Mouse (Mus musculus): ENCODE data around the gene Ulk1.
"Not testable (repeated sequence)": the region's sequence is repeated elsewhere in the genome, so short reads cannot be mapped to it uniquely, and the experiment has no call there.

Ulk1 gene

DNA sequence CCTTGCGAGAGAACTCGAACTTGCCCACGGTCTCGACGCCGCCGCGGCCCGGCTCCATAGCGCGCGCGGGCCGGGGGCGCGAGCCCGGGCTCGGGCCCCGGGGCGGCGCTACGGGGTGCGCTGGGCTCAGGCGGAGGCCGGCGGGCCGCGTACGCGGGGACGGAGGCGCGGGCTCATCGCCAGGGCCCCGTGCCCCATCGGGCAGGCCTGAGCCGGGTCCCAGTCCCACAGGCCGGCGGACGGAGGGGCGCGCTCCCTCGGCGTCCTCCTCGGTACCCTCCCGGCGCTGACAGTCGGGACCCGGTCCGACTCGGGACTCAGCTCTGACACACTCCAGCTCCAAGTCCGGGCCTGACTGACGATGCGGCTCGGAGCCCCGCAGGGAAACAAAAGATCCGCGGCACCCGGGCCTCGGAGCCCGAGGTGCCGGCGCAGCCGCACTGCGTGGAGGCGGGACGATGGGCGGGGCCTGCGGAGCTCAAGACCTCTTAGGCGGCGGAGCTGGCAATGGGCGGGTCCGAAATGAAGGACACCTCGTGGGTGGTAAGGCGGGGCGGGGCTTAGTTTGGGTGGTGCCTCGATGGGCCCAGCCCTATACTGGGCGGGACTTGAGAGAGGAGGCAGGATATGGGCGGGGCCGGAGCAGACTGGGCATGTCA, at the start of gene Ulk1:
TSS of gene Ulk1 (minus strand) at position 431 of the 659 bp plus-strand sequence.
- peak; percentile 96 to 99 for DNase-seq (ENCODE audit: low spot score in 2 of 2)

DNA sequence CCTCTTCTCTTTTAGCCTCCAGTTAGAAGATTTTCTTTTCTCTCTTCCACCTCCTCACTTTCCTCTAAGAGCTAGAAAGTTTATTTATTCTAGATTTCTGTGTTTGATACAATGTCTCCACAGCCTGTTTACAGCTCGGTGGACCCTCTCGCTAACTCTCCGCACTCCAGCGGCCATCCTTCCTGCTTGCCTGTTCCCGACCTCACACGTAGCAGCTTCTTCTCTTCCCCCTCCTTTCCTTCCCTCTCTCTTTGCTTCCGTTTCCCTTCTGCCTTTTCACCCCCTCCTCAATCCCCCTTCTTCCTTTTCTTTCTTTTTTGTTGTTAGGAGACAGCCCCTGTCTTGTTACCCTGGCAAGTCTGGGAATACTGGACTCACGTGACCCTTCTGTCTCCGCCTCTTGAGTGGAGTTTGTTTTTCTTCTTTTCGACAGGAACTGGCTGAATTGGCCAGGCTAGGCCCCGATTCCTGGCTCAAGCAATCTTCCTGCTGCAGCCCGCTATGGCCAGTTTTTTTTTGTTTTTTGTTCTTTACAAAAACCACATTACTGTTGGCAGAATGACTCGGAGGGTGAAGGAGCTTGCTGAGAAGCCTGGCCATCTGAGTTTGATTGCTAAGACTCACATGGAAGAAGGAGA, 49.2 kb upstream of the Ulk1 start:
- no peak for DNase-seq (ENCODE audit: low spot score in 2 of 2)

DNA sequence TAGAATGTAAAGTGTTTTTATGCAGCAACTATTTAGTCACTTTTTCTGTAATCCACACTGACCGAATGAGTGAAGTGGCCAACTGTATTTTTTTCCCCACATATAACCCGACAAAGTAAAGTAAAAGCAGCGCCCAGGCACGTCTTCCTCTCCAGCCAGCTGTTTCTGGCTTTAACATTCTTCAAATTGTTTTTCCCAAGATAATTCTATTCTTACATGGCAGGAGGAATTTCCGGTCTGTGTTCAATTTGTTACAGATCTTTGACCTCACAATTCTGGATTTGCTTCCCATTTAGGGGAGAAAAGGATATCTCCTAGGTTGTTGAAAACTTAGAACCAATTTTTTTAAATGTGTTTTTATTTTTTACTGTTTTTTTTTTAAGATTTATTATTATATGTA, 47.2 kb upstream of the Ulk1 start:
- no peak for DNase-seq (ENCODE audit: low spot score in 2 of 2)

DNA sequence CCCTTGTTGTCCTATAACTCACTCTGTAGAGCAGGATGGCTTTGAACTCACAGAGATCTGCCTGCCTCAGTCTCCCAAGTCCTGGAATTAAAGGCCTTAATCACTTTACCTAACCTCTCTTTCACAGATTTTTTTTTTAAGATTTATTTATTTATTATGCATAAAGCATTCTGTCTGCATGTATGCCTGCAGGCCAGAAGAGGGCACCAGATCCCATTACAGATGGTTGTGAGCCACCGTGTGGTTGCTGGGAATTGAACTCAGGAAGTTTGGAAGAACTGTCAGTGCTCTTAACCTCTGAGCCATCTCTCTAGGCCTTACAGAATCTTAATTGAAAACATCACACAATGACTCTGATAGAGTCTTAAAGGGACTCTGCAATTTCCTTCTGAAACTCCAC, 43.1 kb upstream of the Ulk1 start:
- no peak for DNase-seq (ENCODE audit: low spot score in 2 of 2)

DNA sequence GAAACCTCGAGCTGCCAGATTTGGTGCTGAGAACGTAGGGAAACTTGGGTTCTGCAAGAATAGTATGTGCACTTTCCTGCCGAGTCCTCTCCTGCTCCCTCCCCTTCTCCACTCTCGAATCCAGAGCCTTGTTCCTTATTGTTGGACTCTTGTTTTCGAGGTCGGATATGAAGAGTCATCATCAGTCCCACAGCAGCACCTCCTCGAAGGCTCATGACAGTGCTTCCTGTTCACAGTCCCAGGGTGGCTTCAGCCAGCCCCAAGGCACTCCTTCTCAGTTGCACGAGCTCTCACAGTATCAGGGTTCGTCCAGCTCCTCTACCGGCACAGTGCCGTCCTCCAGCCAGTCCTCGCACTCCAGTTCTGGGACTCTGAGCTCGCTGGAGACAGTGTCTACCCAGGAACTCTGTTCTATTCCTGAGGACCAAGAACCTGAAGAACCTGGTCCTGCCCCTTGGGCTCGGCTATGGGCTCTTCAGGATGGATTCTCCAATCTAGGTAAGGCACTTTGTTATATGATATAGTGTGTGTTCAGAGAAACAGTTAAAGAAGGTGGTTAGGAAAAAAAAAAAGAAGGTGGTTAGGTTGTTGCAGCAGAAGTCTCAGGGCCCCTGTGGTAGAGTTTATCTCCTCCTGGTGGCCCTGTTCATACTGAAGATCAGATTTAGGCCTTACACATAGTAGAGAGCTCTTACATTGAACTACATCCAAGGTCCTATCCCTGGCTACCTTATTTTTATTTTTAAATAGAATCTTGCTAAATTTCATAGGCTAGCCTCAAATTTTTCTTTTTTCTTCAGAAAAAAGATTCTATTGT, 31.4 kb upstream of the Ulk1 start:
- DNase-seq (ENCODE audit: low spot score in 2 of 2), result no peak

DNA sequence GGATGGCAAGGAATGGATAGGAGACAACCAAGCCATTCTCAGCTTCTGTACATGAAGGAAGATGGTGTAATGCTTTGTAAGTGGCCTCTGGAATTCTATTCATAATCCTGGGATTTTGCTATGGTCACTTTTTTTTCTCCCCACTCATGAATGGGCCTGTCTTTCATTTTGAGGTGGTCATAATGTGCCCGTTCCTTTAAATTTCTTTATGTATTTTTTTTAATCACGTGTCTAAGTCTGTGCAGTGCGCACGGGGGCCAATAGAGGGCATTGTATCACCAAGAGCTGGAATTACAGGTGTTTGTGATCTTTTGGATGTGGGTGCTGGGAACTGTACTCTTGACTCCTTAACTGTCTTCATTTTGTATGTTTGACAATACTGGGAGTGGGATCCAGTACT, 30.6 kb upstream of the Ulk1 start:
- peak in 1 of 2 experiments; percentile 9 for DNase-seq (ENCODE audit: low spot score in 2 of 2)

DNA sequence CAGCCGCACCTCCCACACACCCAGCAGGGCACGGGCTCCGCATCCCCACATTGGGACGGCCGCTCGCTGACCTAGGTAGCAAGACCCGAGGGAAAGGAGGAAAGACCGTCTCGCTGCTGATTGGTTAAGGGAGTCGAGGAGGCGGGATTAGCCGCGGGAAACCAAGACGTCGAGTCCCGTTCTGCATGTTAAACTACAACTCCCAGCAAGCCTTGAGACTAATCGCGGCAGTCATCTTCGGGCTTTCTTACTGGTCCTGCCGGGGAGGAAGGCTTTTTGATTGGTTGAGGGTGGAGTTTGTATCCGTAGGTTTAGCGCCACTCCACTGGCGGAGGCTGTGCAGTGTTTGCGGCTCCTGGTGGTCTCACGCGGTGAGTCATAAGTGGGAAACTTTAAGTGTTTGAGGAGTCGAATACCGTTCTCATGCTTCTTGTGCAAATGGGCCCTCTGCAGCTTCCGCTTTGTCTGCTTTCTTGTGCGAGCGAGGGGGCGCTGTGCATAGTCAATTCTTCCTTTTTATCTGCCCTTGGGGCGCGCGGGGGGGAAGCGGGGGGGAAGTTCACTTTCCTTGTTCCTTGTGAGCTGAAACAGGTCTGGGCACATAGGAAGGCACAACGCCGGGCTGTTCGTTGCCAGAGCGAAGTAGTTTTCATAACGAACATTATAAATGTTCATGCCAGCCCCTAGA, 29.9 kb upstream of the Ulk1 start, which contains the start of the genes Hscb and Chek2:
TSS of gene Hscb (minus strand) at position 100 of the 688 bp plus-strand sequence.
TSS of gene Chek2 (plus strand) at position 302 of the 688 bp plus-strand sequence.
- peak; percentile 96 to 98 for DNase-seq (ENCODE audit: low spot score in 2 of 2)

DNA sequence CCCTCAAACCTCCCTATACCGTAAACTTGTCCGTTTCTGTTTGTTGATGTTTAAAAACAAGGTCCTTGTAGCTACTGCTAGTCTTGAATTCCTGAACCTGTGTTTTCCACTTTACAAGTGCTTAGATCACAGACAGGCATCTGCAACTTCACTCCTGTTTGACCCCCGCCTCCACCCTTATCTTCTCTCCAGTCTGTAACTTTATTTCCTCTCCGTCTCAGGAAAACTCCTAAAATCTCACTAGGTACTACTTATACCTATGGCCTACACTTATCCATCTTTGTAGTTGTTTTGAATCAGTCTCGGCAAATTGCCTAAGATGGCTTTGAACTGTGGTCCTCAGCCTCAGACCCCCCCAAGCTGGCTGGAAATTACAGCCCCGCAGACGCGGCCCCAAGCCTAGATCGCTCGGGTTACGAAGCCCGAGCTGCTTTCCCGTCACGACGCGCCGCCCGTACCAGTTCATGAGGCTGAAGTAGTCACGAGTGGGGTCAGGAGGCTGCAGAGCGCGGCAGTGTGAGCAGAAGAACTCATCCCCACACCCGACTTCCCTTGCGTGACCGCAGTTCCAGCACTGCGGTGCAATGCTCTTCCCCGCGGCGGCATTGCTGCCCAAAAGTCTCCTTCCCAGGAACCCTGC, 29.3 kb upstream of the Ulk1 start:
- DNase-seq (ENCODE audit: low spot score in 2 of 2), result no peak

DNA sequence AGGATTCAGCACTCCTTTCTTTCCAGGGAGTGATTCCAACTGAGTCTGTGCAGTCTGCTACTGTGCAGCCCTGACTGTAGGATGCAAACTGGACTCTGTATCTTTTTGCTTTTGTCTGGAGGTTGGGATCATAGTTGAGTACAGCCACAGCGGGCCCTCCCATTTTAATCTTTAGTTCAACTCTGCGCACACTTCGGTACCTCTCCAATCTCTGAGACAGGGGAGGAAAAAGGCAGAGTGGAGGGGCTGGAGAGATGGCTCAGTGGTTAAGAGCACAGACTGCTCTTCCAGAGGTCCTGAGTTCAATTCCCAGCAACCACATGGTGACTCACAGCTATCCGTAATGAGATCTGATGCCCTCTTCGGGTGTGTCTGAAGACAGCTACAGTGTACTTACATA, 28.1 kb upstream of the Ulk1 start:
- DNase-seq (ENCODE audit: low spot score in 2 of 2), result not testable (repeated sequence)

DNA sequence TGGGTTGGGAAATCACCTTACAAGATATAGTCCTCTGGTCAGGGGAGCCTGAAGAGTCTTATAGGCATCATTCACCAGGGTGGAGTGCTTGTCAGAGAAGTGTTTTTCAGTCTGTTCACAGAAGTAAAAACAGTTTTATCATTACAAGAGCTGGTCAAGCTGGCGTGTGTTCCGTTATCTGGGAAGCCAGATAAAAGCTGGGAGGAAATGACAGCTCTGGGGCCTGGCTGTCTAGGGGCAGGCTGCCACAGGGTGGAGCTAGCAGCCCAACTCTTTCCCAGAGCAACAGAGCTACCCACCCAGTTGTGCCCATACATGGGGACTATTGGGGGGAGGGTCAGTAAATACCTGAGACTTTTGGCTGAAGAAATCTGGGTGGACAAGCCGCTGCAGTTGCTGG, 26.1 kb upstream of the Ulk1 start:
- DNase-seq (ENCODE audit: low spot score in 2 of 2), result peak; percentile 26 to 27

DNA sequence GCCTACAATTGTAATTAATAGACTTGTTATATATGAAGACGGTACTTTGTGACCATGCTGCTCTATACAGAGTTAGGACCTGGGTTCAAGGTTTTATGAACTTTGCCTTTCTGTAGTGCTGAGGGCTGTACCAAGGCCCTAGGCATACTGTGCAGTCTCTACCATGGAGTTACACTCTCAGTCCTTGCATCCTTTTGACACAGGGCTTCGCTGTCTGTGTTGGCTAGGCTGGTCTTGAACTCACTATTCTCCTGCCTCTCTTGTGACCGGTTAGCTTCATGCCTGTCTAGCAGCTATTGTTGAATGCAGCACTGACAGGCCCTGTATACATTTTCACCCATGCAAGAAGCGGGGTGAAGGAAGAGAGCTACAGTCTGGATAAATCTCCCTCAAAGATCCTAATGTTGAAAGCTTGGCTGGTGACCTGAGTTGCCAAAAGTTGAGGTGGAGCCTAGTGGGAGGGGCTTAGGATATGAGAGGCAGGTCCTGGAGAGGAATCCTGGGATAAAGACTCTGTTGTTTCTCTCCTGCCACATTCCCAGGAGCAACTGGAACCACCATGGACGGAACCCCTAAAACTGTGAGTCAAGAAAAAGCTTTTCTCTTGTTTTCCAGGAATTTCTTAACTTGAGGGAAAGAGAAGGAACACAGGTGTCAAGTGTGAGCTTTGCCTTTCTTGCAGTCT, 21.3 kb upstream of the Ulk1 start:
- DNase-seq (ENCODE audit: low spot score in 2 of 2), result no peak

DNA sequence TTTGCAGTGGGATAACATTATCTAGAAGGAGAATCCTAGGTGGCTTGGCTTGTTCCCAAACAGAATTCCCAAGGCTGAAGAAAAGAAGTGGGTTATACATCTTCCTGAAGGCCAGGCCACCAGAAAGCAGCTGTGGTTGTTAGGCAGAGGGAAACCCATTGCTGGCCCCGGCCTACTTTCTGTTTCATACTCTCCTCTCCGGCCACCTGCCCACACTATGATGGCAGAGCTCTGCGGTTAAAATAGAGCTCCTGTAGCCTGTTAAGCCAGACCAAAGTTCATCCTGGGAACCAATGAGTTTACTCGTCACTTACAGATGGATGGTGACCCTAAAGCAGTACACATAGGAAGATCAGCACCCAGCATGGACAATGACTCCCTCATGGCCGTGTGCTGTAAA, 17.7 kb upstream of the Ulk1 start:
- DNase-seq (ENCODE audit: low spot score in 2 of 2), result no peak

DNA sequence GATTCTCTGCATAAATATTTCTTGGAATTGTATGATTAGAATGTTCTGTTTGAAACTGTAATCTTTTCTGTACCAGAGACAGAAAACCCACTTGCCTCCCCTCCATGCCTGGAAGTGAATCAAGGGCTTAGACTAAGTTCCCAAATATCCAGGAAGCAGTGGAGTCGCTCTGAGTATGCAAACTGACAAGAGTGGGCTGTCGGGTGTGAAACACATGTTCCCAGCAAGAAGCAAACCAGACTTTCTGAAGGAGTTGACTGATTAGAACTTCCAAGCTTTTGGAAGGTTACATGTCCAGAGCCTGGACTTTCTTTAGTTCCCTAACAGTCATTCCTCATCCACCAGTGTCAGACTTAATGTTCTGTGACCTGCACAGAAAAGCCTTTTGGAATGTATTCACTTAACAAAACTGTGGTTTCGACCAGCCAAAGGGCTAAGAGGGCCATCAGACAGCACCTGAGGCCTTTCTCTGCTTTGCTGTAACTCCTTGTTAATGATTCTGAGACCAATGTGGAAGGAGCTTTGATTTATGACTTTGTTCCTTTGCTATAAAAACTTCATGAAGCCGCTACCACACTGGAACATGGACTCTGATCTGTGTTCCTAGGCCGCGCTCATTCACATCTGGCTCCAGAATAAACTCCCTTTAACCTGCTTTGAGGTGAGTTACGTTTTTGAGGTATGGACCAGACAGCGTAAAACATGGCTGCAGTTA, 17.0 kb upstream of the Ulk1 start:
- DNase-seq (ENCODE audit: low spot score in 2 of 2), result no peak

DNA sequence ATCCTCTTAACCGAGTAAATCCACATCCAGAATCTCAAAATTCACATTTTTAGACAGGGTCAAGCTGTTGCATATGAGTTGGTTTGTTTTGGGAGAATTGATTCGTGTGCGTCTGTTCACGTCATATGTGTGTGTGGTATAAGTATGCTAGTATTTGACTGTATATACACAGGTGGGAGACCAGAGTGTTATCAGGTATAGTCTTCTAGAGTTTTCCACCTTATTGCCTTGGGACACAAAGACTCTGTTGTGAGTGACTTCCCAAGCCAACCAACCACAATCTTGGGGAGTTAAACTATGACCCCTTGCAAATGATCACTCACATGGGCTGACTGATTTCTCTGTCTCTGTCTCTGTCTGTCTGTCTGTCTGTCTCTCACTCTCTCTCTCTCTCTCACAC, 14.5 kb upstream of the Ulk1 start:
- DNase-seq (ENCODE audit: low spot score in 2 of 2), result no peak

DNA sequence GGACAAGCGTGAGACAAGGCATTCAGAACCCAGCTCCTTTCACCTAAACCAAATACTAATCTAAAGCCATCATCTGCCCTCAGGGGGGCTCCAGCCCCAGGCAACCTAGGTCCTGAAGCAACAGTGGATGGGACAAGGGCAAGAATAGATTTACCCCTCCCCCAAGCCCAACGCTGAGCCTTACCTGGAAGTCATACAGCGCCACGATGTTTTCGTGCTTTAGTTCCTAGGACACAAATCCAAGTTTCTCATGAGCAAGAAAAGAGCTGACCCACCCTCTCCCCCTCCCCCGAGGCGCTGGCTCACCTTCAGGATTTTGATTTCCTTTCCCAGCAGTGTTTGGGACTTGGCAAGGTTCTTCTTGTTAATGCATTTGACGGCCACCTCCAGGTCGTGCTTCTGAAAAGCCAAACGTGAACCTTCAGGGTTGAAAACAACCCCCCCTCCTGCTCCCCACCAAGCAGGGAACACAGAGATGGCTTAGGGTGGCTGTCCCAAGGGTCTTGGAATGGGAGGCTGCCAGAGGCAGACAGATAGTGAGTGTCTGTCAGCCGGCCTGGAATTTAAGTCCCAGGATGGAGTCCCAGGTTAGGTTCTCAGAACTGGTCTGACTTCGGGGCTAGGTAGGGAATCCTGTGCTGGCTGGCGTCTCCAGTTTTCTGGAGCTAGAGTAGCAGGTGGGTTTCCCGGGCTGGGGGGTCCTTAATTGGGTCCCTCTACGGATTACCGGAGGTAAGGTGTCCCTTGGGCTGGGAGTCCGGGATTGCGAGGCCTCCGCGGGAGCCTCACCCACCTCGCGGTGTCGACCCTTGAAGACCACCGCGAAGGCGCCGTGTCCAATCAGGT, 853 bp downstream of the Ulk1 start:
- no peak for DNase-seq (ENCODE audit: low spot score in 2 of 2)

DNA sequence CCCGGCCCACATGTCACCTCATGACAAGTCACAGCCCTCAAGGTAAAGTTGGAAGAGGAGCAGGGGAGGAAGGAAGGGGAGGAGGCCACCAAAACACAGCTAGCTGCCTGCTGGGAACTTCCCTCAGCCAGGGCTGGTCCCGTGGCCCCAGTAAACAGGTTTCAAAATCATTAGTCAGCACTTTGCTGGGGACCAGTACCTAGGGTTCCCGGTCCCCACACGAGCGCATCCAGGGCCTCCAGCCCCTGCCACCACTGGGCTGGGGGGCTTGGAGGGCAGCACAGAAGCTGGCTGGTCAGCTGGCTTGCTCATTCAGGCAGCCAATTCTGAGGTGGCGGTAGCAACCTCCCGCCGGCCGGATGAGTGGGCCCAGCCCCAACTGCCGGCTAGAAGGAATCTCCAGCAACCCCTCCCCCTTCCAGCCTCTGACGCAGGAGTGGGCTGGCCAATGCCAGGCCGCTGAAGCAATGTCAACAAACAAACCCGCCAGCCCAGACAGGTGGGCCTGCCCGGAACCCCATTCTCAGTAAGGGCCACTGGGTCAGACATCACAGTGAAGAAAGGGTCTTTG, 1.8 kb downstream of the Ulk1 start:
- DNase-seq (ENCODE audit: low spot score in 2 of 2), result peak; percentile 57 to 74

DNA sequence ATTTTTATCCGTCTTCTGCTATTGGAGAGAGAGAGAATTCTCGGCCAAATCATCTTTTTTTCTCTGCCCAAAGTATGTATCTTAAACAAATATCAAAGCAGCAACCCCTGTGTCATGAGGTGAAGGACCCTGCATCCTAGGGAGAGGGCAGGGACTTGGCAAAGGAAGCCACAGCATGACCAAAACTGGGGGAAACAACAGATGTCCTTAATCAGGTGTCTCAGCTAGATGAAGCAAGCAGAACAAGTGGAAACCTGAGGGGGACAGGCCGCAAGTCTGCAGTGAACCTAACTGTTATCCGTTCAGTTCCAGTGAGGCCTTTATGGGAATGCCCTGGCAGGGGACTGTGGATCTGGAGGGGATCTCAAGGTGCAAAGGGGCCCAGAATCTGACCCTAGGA, 2.4 kb downstream of the Ulk1 start:
- no peak for DNase-seq (ENCODE audit: low spot score in 2 of 2)

DNA sequence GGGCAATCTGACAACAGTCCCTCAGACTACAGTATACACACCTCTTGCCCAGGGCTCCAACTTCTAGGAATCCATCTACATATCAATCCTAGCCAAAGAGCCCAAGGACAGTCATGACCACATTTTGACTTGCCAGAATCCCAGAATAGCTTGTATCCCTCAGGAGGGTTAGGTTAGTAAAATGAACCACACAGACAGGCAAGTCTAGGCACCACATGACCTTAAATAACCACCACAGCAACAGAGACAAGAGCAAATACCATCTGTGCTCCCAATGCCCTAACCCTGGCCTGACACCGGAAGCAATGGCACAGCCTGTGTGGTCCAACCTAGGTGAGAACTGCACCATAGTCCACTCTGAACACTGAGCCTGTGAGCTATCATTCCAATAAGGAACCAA, 3.2 kb downstream of the Ulk1 start:
- no peak for DNase-seq (ENCODE audit: low spot score in 2 of 2)

DNA sequence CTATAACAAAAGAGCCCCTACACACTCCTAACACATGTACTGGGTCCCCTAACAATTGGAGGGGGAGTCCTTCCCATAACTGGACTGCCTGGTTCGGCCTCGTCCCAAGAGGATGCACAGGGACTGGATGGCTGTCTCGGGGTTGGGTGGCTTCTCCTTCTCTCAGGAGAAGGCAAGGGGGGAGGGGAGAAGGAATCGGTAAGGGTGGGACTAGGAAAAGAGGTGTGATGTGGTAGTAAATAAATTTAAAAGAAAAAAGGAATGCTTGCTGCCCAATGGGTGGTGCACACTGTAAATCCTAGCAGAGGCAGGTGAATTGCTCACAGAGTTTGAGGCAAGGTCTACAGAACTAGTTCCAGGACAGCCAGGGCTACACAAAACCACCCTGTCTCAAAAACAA, 3.7 kb downstream of the Ulk1 start:
- DNase-seq (ENCODE audit: low spot score in 2 of 2), result no peak

Measured in frontal cortex, postnatal 25 days (tissue).